9 mouse cellular contexts compared by ENCODE assay signal in the genomic region with DNA sequence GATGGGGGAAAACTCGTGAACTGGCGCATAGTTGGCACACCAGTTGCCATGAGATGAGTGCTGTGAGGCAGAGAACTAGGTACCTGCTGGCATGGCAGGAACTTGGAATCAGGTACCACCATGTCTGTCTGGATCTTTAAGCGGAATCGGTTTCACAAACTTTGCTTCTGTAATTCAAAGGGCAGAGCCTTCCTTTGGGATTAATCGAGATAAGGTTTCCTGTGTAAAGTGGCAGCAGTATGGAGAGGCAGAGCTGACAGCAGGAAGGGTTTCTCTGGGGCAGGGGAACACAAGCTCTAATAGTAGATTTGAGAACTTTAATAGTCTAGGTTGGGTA. TPM values are rescaled to one million over a fixed set of nuclear protein-coding genes. Genes with fewer than 3 reads are reported as not detected.
DNase-seq lines count a peak whose midpoint lies in the region; ATAC-seq and TF ChIP-seq lines count a peak whose summit lies in the region.
"Had no signal": no experiment of that assay in that cellular context is flagged by ENCODE, and none has a peak within 500 bp of the region (broad histone marks: within the 10 kb centered on the region; RNA-seq: fewer than 3 reads in every experiment).

No protein-coding gene starts in this region.

- peaks cover 59% of the 10 kb centered on the region for H3K79me2 ChIP-seq in CH12.LX (replicated peaks; ENCODE audit: control insufficient read depth, extremely low read depth, insufficient read depth, poor library complexity, severe bottlenecking)

- H3K36me3 ChIP-seq in heart, embryonic 12.5 days = peaks cover 16% of the 10 kb centered on the region
- H3K36me3 ChIP-seq in CH12.LX (replicated peaks in 1 of 2; ENCODE audit: control insufficient read depth in 1 of 2, insufficient read depth in 1 of 2, low read length in 1 of 2) = peaks cover 17 to 35% of the 10 kb centered on the region in 2 experiments
- H3K36me3 ChIP-seq in forebrain, embryonic 15.5 days = peaks cover 16% of the 10 kb centered on the region
- peaks cover 31% of the 10 kb centered on the region for H3K36me3 ChIP-seq in liver, embryonic 15.5 days (replicated peaks)

- TF ChIP-seq POLR2A in CH12.LX (IDR thresholded peaks at IDR 0.05; ENCODE audit: low read depth, low read length) = no peak

- no peak for DNase-seq in heart, adult 9 months (ENCODE audit: low spot score in 2 of 2)
- no peak for DNase-seq in CH12.LX (ENCODE audit: extremely low read depth)
- DNase-seq in gastrocnemius, postnatal 10 days = no peak
- DNase-seq in right cerebral cortex, postnatal 4 days = no peak
- DNase-seq in cerebellum, postnatal 4 days (ENCODE audit: low spot score in 2 of 2) = no peak

- H3K4me1 ChIP-seq in heart, embryonic 12.5 days (replicated peaks) = peaks cover 17% of the 10 kb centered on the region
- H3K4me1 ChIP-seq in CH12.LX (ENCODE audit: control insufficient read depth in 1 of 2, insufficient read depth in 2 of 2) = peaks cover 6 to 58% of the 10 kb centered on the region in 2 experiments; a peak in 3 of 4 replicates
- peaks cover 40% of the 10 kb centered on the region for H3K4me1 ChIP-seq in forebrain, embryonic 15.5 days
- H3K4me1 ChIP-seq in liver, embryonic 15.5 days (replicated peaks) = peaks cover 64% of the 10 kb centered on the region

- H3K27ac ChIP-seq in heart, embryonic 12.5 days (ENCODE audit: poor library complexity, severe bottlenecking) = peak overlapping the region; percentile 56; the same call in 1 of the 2 replicates
- no peak overlapping the region for H3K27ac ChIP-seq in CH12.LX (ENCODE audit: insufficient read depth, low read depth)
- 0 out of 2 replicates have a peak overlapping the region, but pooled peaks have one; percentile 55 for H3K27ac ChIP-seq in forebrain, embryonic 15.5 days (replicated peaks)
- peak overlapping the region; percentile 86 for H3K27ac ChIP-seq in liver, embryonic 15.5 days (replicated peaks)

- H3K4me2 ChIP-seq in heart, embryonic 12.5 days = peak overlapping the region; percentile 84
- H3K4me2 ChIP-seq in CH12.LX (ENCODE audit: insufficient read depth, low read depth, poor library complexity, severe bottlenecking) = peak overlapping the region; percentile 98
- peak overlapping the region; percentile 62 for H3K4me2 ChIP-seq in forebrain, embryonic 15.5 days (replicated peaks)
- peak overlapping the region; percentile 76 for H3K4me2 ChIP-seq in liver, embryonic 15.5 days

- TF ChIP-seq RAD21 in CH12.LX (IDR thresholded peaks at IDR 0.05; ENCODE audit: low read depth, low read length) = no peak

- H3K9ac ChIP-seq in heart, embryonic 12.5 days = peak overlapping the region; percentile 78
- H3K9ac ChIP-seq in CH12.LX (ENCODE audit: insufficient read depth, low read depth) = peak overlapping the region; percentile 85
- H3K9ac ChIP-seq in forebrain, embryonic 15.5 days (replicated peaks) = peak overlapping the region; percentile 71
- H3K9ac ChIP-seq in liver, embryonic 15.5 days = peak overlapping the region; percentile 74

- H3K4me3 ChIP-seq in heart, embryonic 12.5 days = peak overlapping the region; percentile 64
- H3K4me3 ChIP-seq in CH12.LX (replicated peaks in 1 of 3; ENCODE audit: low read depth in 2 of 3, low read length in 2 of 3, poor library complexity in 1 of 3) = peak overlapping the region; percentile 65 to 89 (median 66)
- peak overlapping the region; percentile 64 for H3K4me3 ChIP-seq in forebrain, embryonic 15.5 days
- H3K4me3 ChIP-seq in liver, embryonic 15.5 days (replicated peaks) = peak overlapping the region; percentile 74

- no peak for TF ChIP-seq CTCF in CH12.LX (conservative IDR thresholded peaks at IDR 0.05 in 1 of 2, IDR thresholded peaks at IDR 0.05 in 1 of 2; ENCODE audit: low read depth in 2 of 2, low read length in 2 of 2)

- dilution Hi-C loops in CH12.LX (cut with MboI; ENCODE audit: extremely low pct_ligation_motif_present, extremely low pct_unique_long_range_greater_than_20kb, low sequenced_read_pairs) = no loop called here

- 0% methylated on average over 5 of the region's 5 CpGs for WGBS in heart, embryonic 12.5 days
- 2% methylated on average over 5 of the region's 5 CpGs for WGBS in forebrain, embryonic 15.5 days
- 0% methylated on average over 5 of the region's 5 CpGs for WGBS in liver, embryonic 15.5 days (ENCODE audit: insufficient replicate concordance)

- in situ Hi-C loops in CH12.LX (cut with MboI; ENCODE audit: low pct_ligation_motif_present, low pct_unique_long_range_greater_than_20kb, low sequenced_read_pairs) = no loop called here

- H3K27me3 ChIP-seq in heart, embryonic 12.5 days (replicated peaks) = no peaks in the 10 kb centered on the region
- no peaks in the 10 kb centered on the region for H3K27me3 ChIP-seq in CH12.LX (replicated peaks)
- H3K27me3 ChIP-seq in forebrain, embryonic 15.5 days = no peaks in the 10 kb centered on the region
- no peaks in the 10 kb centered on the region for H3K27me3 ChIP-seq in liver, embryonic 15.5 days

- no peak for TF ChIP-seq EP300 in CH12.LX (IDR thresholded peaks at IDR 0.05; ENCODE audit: low read length)

- H3K9me3 ChIP-seq in heart, embryonic 12.5 days (replicated peaks) = no peaks in the 10 kb centered on the region
- H3K9me3 ChIP-seq in CH12.LX (replicated peaks; ENCODE audit: low read length) = no peaks in the 10 kb centered on the region
- no peaks in the 10 kb centered on the region for H3K9me3 ChIP-seq in forebrain, embryonic 15.5 days
- no peaks in the 10 kb centered on the region for H3K9me3 ChIP-seq in liver, embryonic 15.5 days (replicated peaks)

- no peak for ATAC-seq in heart, embryonic 12.5 days (ENCODE audit: insufficient number of reproducible peaks, low FRiP score)
- no peak for ATAC-seq in forebrain, embryonic 15.5 days (replicated peaks)
- ATAC-seq in liver, embryonic 15.5 days (ENCODE audit: insufficient read depth) = no peak

TF ChIP-seq in CH12.LX, 34 proteins besides CTCF, POLR2A, EP300 and RAD21:
- TF ChIP-seq MEF2A (IDR thresholded peaks at IDR 0.05; ENCODE audit: borderline replicate concordance, low read depth, low read length) (no peak), TBP (conservative IDR thresholded peaks at IDR 0.05; ENCODE audit: low read depth, low read length) (no peak), JUN (IDR thresholded peaks at IDR 0.05; ENCODE audit: insufficient read depth, low read depth, low read length) (no peak)
TF ChIP-seq in CH12.LX: peak in this region for 0.

RNA-seq across cellular contexts. Expression of a gene that starts 5.7 kb away (rescaled TPM):
- polyA plus RNA-seq in heart, embryonic 12.5 days (2016; fragmentation: Nextera tagmentation; extraction: Ambion mirVana) = 3.0 and 3.4 TPM in 2 replicates
- total RNA-seq in CH12.LX (2012; rRNA removed) = not detected in 2 replicates
- not detected in 2 replicates for total RNA-seq in CH12.LX (2014; rRNA removed)
- not detected in 2 replicates for polyA plus RNA-seq in CH12.LX (2012; ENCODE audit: insufficient read length, low read depth)
- polyA plus RNA-seq in forebrain, embryonic 15.5 days (2015; fragmentation: Nextera tagmentation; extraction: Ambion mirVana) = 0.06 TPM in 1 of 2 replicates, not detected in the other
- polyA plus RNA-seq in liver, embryonic 15.5 days (2015; fragmentation: Nextera tagmentation; extraction: Ambion mirVana) = 32.3 and 37.0 TPM in 2 replicates
- total RNA-seq in gastrocnemius, postnatal 10 days (2021) = under 1 TPM in 1 of 2 experiments, not detected in 1; 0.47 TPM
- polyA plus RNA-seq: large intestine, adult 2 months had no signal

RNA-seq across cellular contexts. Expression of a gene that starts 6.6 kb away (rescaled TPM):
- polyA plus RNA-seq in heart, embryonic 12.5 days (2016; fragmentation: Nextera tagmentation; extraction: Ambion mirVana) = 53.8 and 58.7 TPM in 2 replicates
- 59.1 and 60.1 TPM in 2 replicates for total RNA-seq in CH12.LX (2012; rRNA removed)
- total RNA-seq in CH12.LX (2014; rRNA removed) = 57.6 and 58.3 TPM in 2 replicates
- polyA plus RNA-seq in CH12.LX (2012; ENCODE audit: insufficient read length, low read depth) = 75.7 and 78.8 TPM in 2 replicates
- 106 and 107 TPM in 2 replicates for polyA plus RNA-seq in forebrain, embryonic 15.5 days (2015; fragmentation: Nextera tagmentation; extraction: Ambion mirVana)
- 18.6 and 19.6 TPM in 2 replicates for polyA plus RNA-seq in liver, embryonic 15.5 days (2015; fragmentation: Nextera tagmentation; extraction: Ambion mirVana)
- 10 to 100 TPM; 39.7 to 49.1 TPM for total RNA-seq in gastrocnemius, postnatal 10 days (2021)

RNA-seq across cellular contexts. Expression of a gene that starts 10.2 kb away (rescaled TPM):
- polyA plus RNA-seq in heart, embryonic 12.5 days (2016; fragmentation: Nextera tagmentation; extraction: Ambion mirVana) = 9.9 and 10.2 TPM in 2 replicates
- total RNA-seq in CH12.LX (2012; rRNA removed) (9.5 and 11.4 TPM in 2 replicates), CH12.LX (2014; rRNA removed) (6.3 and 8.2 TPM in 2 replicates)
- polyA plus RNA-seq in CH12.LX (2012; ENCODE audit: insufficient read length, low read depth) = 30.6 and 30.7 TPM in 2 replicates
- polyA plus RNA-seq in forebrain, embryonic 15.5 days (2015; fragmentation: Nextera tagmentation; extraction: Ambion mirVana) = 20.2 and 20.3 TPM in 2 replicates
- 5.1 and 5.4 TPM in 2 replicates for polyA plus RNA-seq in liver, embryonic 15.5 days (2015; fragmentation: Nextera tagmentation; extraction: Ambion mirVana)
- 10 to 100 TPM; 14.5 to 19.2 TPM for total RNA-seq in gastrocnemius, postnatal 10 days (2021)
